In genomic region chr17:15704158-15704474, GRCm38 (mm10) we compare ENCODE assay signal across 8 mouse cellular contexts. TPM values are rescaled to one million over a fixed set of nuclear protein-coding genes. Genes with fewer than 3 reads are reported as not detected.
DNase-seq lines count a peak whose midpoint lies in the region; ATAC-seq and TF ChIP-seq lines count a peak whose summit lies in the region.

No protein-coding gene starts in this region.

- TF ChIP-seq POLR2A in heart, adult 2 months (IDR thresholded peaks at IDR 0.05; ENCODE audit: insufficient read depth, low read depth, low read length) = no peak

- H3K27ac ChIP-seq in heart, adult 2 months = peak overlapping the region; percentile 99
- 0 out of 2 replicates have a peak overlapping the region, but pooled peaks have one; percentile 89 for H3K27ac ChIP-seq in forebrain, embryonic 11.5 days (ENCODE audit: low read depth, low read length)
- H3K27ac ChIP-seq in liver, embryonic 12.5 days = peak overlapping the region; percentile 98

- H3K9ac ChIP-seq in heart, adult 2 months (ENCODE audit: low read depth, low read length) = peak overlapping the region; percentile 94
- peak overlapping the region; percentile 92 for H3K9ac ChIP-seq in forebrain, embryonic 11.5 days (ENCODE audit: low read length)
- H3K9ac ChIP-seq in liver, embryonic 12.5 days = peak overlapping the region; percentile 98

- intact Hi-C loops in heart, adult 2 months (cut with DNase I) = loop anchor here (2.0 to 10.0 kb wide), 3 partner anchors 47 to 759 kb away; partner anchors contain the start of genes 1600012H06Rik and Wdr27
- intact Hi-C loops in heart, postnatal 25 days (cut with DNase I) = loop anchor here (5.0 to 10.0 kb wide), 3 partner anchors 121 to 177 kb away; partner anchors contain the start of gene Pdcd2

- no peak for TF ChIP-seq EP300 in heart, adult 2 months (IDR thresholded peaks at IDR 0.05; ENCODE audit: insufficient read depth, low read depth, low read length)

- ATAC-seq in forebrain, embryonic 11.5 days (replicated peaks; ENCODE audit: low FRiP score) = no peak
- ATAC-seq in liver, embryonic 12.5 days = no peak

- peak overlapping the region; percentile 59 for H3ac ChIP-seq in C2C12 (ENCODE audit: control insufficient read depth, insufficient read length, low read depth)

- no peak for TF ChIP-seq CTCF in heart, adult 2 months (IDR thresholded peaks at IDR 0.05)
- TF ChIP-seq CTCF in C2C12 (IDR thresholded peaks at IDR 0.05; ENCODE audit: control insufficient read depth, insufficient read depth, insufficient read length) = no peak

- H3K9me3 ChIP-seq in forebrain, embryonic 11.5 days (ENCODE audit: control insufficient read depth, low read length) = no peaks in the 10 kb centered on the region
- H3K9me3 ChIP-seq in liver, embryonic 12.5 days (replicated peaks) = no peaks in the 10 kb centered on the region

- H3K4me1 ChIP-seq in heart, adult 2 months (ENCODE audit: control insufficient read depth, insufficient read depth, low read length) = peaks cover 5% of the 10 kb centered on the region
- H3K4me1 ChIP-seq in forebrain, embryonic 11.5 days (replicated peaks; ENCODE audit: control insufficient read depth, insufficient read depth, low read length) = peaks cover 3% of the 10 kb centered on the region
- H3K4me1 ChIP-seq in liver, embryonic 12.5 days = peaks cover 30% of the 10 kb centered on the region

- H3K4me3 ChIP-seq in heart, adult 2 months = peak overlapping the region; percentile 91
- peak overlapping the region; percentile 71 for H3K4me3 ChIP-seq in C2C12 (ENCODE audit: insufficient read depth, poor library complexity, severe bottlenecking)
- H3K4me3 ChIP-seq in forebrain, embryonic 11.5 days (ENCODE audit: low read depth, low read length) = peak overlapping the region; percentile 91
- peak overlapping the region; percentile 96 for H3K4me3 ChIP-seq in liver, embryonic 12.5 days

- DNase-seq in heart, adult 2 months = no peak
- DNase-seq in heart, postnatal 25 days (ENCODE audit: low spot score) = no peak
- no peak for DNase-seq in forebrain, embryonic 11.5 days (ENCODE audit: low spot score)
- DNase-seq in adrenal gland, adult 2 months = no peak
- DNase-seq in B cell, adult 2 months = no peak
- DNase-seq in gastrocnemius, postnatal 4 days (ENCODE audit: low spot score in 2 of 2) = no peak

- H3K79me3 ChIP-seq in C2C12 (ENCODE audit: low read depth) = peaks cover 36% of the 10 kb centered on the region

- peak overlapping the region; percentile 63 for H3K4me2 ChIP-seq in forebrain, embryonic 11.5 days (ENCODE audit: low read depth, low read length, severe bottlenecking)
- H3K4me2 ChIP-seq in liver, embryonic 12.5 days = peak overlapping the region; percentile 75

- no peaks in the 10 kb centered on the region for H3K79me2 ChIP-seq in heart, adult 2 months (replicated peaks; ENCODE audit: control insufficient read depth, insufficient read depth, low read length)
- peaks cover 42% of the 10 kb centered on the region for H3K79me2 ChIP-seq in C2C12 (ENCODE audit: control insufficient read depth, insufficient read depth)

- WGBS in heart, adult 2 months = 2% methylated on average over 12 of the region's 12 CpGs
- WGBS in forebrain, embryonic 11.5 days = 6% methylated on average over 12 of the region's 12 CpGs
- WGBS in liver, embryonic 12.5 days (ENCODE audit: insufficient replicate concordance) = 7% methylated on average over 12 of the region's 12 CpGs

- H3K27me3 ChIP-seq in heart, adult 2 months (ENCODE audit: control insufficient read depth, insufficient read depth, low read length) = no peaks in the 10 kb centered on the region
- H3K27me3 ChIP-seq in C2C12 (ENCODE audit: control insufficient read depth, insufficient read depth, insufficient read length) = no peaks in the 10 kb centered on the region
- H3K27me3 ChIP-seq in forebrain, embryonic 11.5 days (ENCODE audit: control insufficient read depth, insufficient read depth, low read length) = no peaks in the 10 kb centered on the region
- H3K27me3 ChIP-seq in liver, embryonic 12.5 days (replicated peaks) = no peaks in the 10 kb centered on the region

- H3K36me3 ChIP-seq in heart, adult 2 months (ENCODE audit: control insufficient read depth, insufficient read depth, low read length) = peaks cover 18% of the 10 kb centered on the region
- peaks cover 22% of the 10 kb centered on the region for H3K36me3 ChIP-seq in C2C12 (ENCODE audit: control insufficient read depth, insufficient read depth)
- H3K36me3 ChIP-seq in forebrain, embryonic 11.5 days (ENCODE audit: control insufficient read depth, insufficient read depth, low read length) = peaks cover 3% of the 10 kb centered on the region
- peaks cover 22% of the 10 kb centered on the region for H3K36me3 ChIP-seq in liver, embryonic 12.5 days

TF ChIP-seq in C2C12, 6 proteins besides CTCF, POLR2A, EP300 and RAD21:
- TF ChIP-seq CEBPB (IDR thresholded peaks at IDR 0.05; ENCODE audit: low read depth) = no peak
- TF ChIP-seq MYOD1 (IDR thresholded peaks at IDR 0.05; ENCODE audit: control insufficient read depth, insufficient read length, low read depth) = no peak
- TF ChIP-seq FOSL1 (IDR thresholded peaks at IDR 0.05; ENCODE audit: insufficient read depth, low read length, poor library complexity, severe bottlenecking) = no peak
- no peak for TF ChIP-seq MYOG (IDR thresholded peaks at IDR 0.05; ENCODE audit: control insufficient read depth, extremely low read depth, insufficient read length)

RNA-seq across cellular contexts. Expression of gene Chd1, which starts 0.7 kb away (rescaled TPM):
- total RNA-seq in heart, adult 2 months (2021) = 10 to 100 TPM; 19.9 to 20.7 TPM
- 1.6 and 2.9 TPM in 2 replicates for polyA plus RNA-seq in heart, adult 2 months (2012; rRNA removed)
- total RNA-seq in heart, postnatal 25 days (2021) = 10 to 100 TPM; 16.6 to 20.1 TPM
- 6.9 TPM for polyA plus RNA-seq in C2C12 (2012; fragmentation: generic; extraction: Trizol)
- 44.8 and 46.9 TPM in 2 replicates for polyA plus RNA-seq in forebrain, embryonic 11.5 days (2014; fragmentation: Nextera tagmentation; extraction: Ambion mirVana)
- polyA plus RNA-seq in liver, embryonic 12.5 days (2016; fragmentation: Nextera tagmentation; extraction: Ambion mirVana) = 28.5 and 31.5 TPM in 2 replicates
- total RNA-seq in adrenal gland, adult 2 months (2021) = 10 to 100 TPM; 28.5 to 35.1 TPM
- 12.5 and 16.2 TPM in 2 replicates for polyA plus RNA-seq in adrenal gland, adult 2 months (2012; rRNA removed)
- 10 to 100 TPM; 22.6 to 27.3 TPM for total RNA-seq in gastrocnemius, postnatal 4 days (2021)
